Mouse (Mus musculus): ENCODE measurements around the gene 1110032A03Rik. TPM values are rescaled to one million over a fixed set of nuclear protein-coding genes. Genes with fewer than 3 reads are reported as not detected.

The 1110032A03Rik gene
- total RNA-seq (2022): 10 to 100 TPM; 23.3 to 33.3 (median 29.2) TPM

DNA sequence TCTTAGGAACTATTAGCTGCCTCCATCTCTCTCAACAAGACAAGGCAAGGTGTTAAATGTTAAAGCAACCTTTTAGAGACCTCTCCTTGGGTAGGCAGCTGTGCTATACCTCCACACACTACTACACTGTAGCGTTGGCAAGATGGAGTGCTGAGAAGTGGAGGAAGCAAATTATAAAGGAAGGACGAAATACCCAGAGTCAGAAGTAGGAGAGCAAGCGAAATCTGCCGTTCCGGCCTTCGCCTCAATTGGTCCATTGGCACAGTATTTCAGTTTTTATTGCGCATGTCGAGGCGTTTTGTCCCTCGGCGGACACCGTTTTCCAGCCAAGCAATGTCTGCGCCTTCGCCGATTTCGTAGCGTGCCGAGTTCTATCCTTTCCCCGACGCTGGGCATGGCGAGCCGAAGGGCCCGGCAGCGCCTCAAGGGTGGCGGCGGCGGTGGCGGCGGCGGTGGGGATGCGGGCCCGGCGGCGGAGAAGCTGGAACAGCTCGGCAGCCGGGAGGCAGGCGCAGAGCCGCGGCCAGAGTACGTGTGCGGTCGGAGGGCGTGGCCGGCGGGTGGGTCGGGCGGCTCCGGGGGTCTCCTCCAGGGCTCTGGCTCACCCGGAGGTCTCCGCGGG lies at the start of gene 1110032A03Rik, which contains the start of gene Alg9:
Gene 1110032A03Rik, minus strand, starts transcription at position 530 of the 622 bp plus-strand sequence.
Gene Alg9, plus strand, starts transcription at position 29 of the 622 bp plus-strand sequence.
- peak; percentile 78 to 89 for DNase-seq (ENCODE audit: low spot score in 2 of 2)

DNA sequence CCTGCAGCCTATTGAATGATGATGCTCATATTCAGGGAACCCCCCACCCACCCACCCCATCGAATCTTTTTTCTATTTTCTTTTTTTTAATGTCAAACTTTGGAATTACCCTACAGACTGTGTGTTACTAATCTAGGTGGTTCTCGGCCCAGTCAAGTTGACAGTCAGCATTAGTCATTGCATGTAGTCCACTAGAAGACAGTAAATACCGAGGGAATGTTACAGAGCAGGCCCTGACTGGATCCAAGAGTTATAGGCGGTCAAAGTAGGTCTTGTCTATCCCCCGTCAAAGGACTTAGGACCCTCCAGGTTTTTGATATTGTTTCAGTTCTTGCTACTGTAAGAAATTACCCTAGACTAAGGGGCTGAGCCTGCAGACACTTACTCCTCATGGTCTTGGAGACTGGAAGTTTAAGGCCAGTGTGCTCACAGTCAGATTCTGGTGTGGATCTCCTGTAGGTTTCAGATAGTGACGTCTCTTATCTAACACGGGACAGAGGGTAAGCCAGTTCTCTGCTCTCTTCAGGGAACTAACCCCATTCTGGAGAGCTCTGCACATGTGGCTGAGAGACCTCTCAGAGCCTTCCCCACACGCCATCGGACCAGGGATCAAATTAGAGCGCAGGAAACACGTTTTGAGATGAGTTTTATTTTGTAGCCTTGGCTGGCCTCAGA lies 48.6 kb upstream of the 1110032A03Rik start:
- no peak for DNase-seq (ENCODE audit: low spot score in 2 of 2)

DNA sequence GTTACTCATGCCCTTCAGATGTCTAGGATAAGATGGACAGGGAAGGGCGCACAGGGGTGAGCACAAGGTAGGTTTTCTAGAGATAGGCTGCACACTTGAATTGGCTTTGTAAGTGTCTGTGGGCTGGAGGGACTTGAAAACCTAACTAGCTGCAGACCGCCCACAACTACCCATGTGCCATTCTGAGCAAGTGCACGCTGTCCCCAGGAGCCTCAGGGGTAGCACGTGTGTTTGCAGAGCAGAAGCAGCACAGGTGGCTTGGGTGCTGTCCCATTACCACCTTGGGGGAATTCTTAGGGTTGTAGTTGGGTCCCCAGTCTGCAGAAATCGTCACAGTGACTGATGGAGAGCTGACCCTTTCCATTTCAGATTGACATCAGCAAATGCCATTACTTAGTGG lies 46.9 kb upstream of the 1110032A03Rik start:
- DNase-seq (ENCODE audit: low spot score in 2 of 2): no peak

DNA sequence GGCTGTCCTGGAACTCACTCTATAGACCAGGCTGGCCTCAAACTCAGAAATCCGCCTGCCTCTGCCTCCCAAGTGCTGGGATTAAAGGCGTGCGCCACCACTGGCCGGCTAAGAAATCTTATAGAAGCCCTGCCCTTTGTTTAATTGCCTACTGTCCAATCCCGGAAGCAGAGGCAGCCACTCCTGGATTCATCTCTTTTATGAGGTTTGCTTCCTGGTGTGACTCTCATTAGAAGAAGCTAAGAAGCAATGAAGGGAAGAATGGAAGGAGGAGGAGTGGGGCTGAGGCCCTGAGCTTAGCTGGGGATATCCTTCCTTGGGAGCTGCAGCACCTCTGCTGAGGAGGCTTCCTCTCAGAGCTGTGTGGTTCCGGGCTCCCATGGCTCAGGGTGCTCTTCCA lies 46.3 kb upstream of the 1110032A03Rik start:
- no peak for DNase-seq (ENCODE audit: low spot score in 2 of 2)

DNA sequence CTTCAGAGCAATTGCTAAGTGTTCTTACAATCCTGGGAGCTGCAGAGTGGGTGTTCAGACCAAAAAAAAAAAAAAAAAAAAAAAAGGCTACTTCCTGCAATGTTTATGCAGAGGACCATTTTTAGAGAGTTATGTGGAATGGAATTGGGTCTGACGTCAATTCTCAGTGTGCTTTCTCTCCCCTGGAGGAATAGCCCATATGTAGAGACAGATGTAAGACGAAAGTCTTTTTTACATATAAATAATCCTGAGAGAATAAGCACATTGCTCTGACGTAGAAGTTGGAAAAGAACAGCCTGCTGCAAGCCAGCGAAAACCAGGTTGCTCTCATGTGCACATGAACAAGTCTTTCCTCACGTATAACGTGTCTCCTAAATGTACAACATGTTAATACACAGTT lies 44.4 kb upstream of the 1110032A03Rik start:
- no peak for DNase-seq (ENCODE audit: low spot score in 2 of 2)

DNA sequence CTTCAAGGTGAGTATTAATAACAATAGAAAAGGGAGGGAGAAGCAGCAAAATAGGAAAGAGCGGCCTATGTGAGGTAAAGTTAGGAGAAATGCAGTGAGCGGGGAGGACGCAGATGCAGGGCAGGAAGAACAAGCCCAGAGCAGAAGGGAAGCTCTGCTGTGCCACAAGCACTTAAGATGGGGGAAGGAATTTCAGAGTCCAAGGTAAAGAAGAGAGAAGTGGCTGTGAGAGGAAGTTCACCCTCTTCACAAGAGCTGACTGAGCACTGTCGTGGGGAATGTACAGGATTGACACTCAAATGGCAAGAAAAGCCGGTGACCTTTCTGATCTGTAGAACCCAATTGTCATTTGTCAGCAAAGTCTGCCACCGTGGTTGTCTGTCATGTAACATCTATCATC lies 42.7 kb upstream of the 1110032A03Rik start:
- no peak for DNase-seq (ENCODE audit: low spot score in 2 of 2)

DNA sequence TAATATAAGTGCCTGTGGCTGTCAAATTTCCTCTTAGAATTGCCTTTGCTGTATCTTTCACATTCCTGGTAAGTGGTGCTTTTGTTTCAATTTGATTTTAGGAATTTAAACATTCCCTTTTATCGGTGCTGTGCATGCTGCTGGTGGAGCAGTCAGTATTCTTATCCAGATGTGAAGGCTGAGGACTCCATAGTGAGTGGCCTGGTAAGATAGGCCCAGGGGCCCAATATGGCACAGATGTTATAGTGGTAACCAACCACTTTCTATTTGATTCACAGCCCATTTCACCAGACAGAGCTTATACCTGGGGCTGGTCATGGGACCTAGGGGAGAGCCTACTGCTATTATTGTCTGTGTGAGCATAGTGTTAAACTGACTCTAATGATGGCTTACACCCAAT lies 41.2 kb upstream of the 1110032A03Rik start:
- no peak for DNase-seq (ENCODE audit: low spot score in 2 of 2)

DNA sequence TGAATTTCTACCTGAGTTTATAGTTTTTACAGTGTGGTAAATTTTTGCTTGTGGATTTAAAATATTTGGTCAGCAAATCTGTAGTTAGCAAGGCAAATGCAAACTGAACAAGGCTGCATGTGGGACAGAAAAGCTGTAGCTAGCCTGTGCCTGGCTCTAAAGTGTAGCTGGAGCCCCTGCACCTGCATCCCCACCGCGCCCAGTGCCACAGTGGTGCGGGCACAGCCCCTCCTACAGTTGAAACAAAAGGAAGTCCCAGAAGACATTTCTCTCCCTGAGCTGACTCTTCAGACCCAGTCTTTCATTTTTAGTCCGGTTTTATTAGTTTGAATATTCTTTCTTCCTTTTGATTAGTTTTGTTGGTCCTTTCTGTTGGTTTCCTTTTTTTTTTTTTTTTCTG lies 40.3 kb upstream of the 1110032A03Rik start:
- no peak for DNase-seq (ENCODE audit: low spot score in 2 of 2)

DNA sequence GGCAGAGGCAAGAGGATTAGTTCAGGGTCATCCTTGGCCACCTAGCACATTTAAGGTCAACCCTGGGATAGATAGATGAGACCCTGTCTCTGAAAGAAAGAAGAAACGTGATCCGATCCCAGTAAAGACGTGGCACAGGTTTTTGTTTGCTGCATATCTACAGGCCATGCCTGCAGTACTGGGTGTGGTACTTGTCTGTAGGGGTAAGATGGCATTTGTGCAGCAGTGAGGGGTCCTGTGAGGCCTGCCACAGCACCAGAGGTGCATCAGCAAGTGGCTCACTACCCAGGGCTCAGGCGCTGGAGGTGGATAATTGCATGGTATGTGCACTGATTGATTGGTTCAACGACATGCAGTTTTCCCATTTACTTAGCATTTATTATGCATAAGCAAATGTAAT lies 38.5 kb upstream of the 1110032A03Rik start:
- no peak for DNase-seq (ENCODE audit: low spot score in 2 of 2)

DNA sequence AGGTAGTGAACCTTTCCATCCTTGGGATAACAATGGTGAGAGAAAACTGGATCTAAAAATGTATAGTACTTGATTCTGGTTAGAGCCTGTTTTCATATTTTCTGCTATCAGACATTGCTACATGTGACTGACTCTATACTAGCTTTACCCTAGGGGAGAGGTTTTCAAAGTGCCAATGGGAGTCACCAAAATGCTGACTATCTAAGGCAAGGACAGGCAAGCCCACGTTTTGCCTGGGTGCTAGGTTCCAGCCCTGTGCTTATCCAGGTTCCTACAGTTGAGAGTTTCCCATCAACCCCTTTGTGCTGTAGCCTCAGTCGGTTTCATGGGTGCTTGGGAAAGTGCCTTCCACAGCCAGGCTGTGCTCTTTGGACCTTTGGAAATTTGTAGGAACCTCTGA lies 36.4 kb upstream of the 1110032A03Rik start:
- no peak for DNase-seq (ENCODE audit: low spot score in 2 of 2)

DNA sequence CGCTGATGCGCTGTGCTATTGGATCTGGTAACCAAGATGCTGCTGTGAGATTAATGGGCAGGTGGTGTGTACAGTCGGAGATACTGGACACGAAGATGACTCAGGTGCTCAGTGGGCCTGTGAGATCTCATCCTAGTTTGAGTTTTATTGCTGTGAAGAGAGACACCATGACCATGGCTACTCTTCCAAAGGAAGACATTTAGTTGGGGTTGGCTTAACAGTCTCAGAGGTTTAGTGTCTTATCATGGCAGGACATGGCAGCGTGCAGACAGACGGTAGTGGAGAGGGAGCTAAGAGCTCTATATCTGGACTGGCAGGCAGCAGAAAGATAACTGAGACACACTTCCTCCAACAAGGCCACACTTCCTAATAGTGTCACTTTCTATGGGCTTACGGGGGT lies 35.9 kb upstream of the 1110032A03Rik start:
- no peak for DNase-seq (ENCODE audit: low spot score in 2 of 2)

DNA sequence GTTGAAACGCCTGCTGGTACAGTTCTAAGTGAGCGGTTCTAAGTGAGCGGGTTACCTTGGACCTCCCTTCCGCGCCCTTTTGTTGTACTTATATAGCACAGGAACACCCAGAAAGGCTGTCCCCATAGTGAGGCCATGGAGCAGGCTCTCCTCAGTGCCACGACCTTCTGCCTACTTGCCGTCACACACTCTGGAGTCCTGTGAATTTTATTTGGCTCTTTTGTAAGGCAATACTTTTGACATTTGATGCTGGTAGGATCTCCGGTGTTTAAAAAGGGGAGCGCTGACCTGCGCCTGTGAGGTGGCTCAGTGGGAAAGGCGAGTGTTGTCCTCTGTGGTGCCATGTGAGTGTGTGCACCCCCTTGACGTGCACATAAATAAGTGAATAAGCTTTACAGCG lies 33.8 kb upstream of the 1110032A03Rik start:
- no peak for DNase-seq (ENCODE audit: low spot score in 2 of 2)

DNA sequence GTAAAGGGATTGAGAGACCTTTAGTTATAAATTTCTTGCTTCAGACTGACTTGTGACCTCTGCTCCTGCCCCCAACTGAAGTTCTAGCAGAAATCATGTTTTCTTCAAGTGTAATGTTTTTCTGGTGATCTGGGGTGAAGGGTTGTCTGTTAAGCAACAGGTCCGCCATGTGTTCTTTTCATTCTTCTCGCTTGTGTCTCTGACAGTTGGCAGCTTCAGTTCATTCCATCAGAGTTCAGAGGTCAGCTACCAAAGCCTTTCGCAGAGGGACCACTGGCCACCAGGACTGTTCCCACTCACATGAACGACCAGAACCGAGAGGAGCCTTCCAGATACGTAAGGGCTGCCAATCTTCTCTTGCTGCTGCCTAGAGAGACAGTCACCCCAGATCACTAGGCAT lies 33.2 kb upstream of the 1110032A03Rik start:
- DNase-seq (ENCODE audit: low spot score in 2 of 2): no peak

DNA sequence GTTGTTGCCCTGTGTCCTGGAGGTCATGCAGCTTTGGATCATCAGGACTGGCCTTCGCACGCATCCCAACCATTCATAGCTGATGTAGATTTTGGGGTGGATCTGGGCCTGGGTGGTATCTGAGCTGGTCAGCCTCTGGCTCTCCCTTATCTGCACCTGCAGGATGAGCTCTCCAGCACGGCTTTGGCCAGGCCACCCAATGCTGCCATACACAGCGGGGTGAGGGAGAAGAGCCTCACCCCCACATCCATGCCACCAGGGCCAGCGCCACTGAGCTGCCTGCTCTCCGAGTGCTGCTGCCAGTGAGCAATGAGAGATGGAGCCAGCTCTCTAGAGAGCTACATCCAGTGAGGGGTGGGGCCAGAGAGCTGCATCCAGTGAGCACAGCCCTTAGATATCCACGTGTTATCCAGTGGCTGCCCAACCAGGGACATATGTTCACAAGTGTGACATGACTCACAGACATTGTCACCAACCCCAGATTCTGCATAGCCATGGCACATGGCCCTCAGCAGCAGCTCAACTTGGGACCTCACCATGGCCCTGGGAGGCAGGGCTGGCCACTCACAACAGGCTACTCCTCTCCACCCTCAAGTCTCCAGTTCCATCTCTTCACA lies 27.8 kb upstream of the 1110032A03Rik start:
- DNase-seq (ENCODE audit: low spot score in 2 of 2): no peak

DNA sequence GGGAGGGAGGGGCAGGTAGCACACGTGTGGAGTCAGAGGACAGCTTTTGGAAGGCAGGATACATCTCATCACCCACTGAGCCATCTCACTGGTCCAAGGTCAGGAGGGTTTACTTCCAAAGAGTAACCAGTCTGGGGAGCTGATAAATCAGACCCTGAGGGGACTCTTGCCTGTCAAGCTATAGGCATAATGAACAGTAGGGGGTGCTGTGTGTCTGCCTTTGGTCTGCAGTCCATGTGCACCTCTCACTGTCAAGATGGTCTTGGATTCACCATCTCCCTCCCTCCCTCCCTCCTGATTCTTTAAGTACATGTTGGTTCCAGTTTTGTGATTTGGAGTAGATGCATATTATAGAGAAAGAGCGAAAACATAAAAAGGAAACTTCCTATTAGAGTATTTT lies 25.7 kb upstream of the 1110032A03Rik start:
- DNase-seq (ENCODE audit: low spot score in 2 of 2): no peak

DNA sequence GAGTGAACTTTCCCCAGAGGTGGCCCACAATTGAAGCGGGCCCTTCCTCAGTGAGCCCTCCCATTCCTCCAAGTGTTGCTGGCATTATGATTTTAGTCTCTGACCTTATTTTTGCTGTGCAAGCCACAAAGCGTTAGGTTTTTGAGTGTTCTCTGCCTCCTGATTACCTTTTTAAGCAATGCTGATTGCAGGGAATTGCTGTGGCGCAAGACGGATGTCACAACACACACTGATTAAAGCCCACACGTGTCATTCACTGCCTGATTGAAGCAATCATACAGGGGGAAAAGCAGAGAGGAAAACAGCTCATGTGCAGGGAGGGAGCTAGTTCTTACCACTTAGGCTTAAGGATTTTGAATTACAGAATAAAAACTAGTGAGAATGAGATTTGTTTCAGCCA lies 23.0 kb upstream of the 1110032A03Rik start:
- DNase-seq (ENCODE audit: low spot score in 2 of 2): no peak

DNA sequence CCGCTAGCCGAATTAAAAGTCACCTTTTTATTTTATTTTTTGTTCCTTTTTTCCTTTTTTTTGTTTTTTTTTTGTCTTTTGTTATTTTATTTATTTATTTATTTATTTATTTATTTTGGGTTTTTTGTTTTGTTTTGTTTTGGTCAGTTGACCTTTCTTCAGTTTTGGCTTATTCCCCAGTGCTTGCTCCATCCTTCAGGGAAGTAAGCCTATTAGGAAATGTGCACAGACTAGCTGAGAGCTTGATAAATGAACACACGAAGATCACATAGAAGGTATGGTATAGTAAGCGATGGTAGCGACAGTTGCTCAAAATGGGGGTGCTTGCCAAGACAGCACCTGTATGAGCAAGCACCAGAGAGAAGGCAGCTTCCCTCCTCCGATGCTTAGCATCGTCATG lies 22.3 kb upstream of the 1110032A03Rik start:
- DNase-seq (ENCODE audit: low spot score in 2 of 2): no peak

DNA sequence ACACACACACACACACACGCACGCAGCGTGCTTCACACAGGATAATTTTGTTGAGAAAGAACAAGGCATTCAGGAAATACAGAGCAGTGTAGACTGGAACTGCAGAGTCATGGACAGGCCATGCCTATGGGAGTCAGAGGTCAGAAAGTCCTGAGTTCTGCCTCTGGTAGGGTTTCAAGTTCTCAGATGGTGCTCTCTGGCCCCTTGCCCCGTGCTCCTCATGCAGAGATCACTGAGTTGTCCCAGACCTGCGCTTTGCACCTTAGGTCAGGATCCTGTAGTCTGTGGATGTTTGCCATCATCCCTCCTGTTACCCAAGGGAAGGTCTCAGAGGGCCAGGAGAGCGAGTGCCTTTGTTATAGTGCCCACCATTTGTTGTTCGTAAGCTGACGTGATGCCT lies 21.5 kb upstream of the 1110032A03Rik start:
- DNase-seq (ENCODE audit: low spot score in 2 of 2): no peak

DNA sequence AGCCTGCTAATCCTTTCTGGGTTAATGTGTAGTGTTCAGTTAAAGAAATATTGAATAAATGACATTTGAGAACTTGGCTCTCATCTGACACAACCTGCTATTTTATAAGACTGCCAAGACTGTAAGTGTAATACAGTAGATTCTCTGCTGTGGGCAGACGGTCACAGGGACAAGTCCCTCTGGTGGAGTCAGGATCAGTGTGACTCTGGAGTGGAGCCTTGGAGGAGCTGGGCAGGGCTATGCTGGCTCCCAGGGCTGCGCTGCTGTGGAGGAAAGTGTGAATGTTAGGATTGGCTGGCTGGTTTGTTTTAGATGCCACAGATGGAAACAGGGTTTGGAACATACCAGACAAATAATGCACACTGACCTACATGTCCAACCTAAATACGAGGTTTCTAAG lies 19.9 kb upstream of the 1110032A03Rik start:
- no peak for DNase-seq (ENCODE audit: low spot score in 2 of 2)

DNA sequence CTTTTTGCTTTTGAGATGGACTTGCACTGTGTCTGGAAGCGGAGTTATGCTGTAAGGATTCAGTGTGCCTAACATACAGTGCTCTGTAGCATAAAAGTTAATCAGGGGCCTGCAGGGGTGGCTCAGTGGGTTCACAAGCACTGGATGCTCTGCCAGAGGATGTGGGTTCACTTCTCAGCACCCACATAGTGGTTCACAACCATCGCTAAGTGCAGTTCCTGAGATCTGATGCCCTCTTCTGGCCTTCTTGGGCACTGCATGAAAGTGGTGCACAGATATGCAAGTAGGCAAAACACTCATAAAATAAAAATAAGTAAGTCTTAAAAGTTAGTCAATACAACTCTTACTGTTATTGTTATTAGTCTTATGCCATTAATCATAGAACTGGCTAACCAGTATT lies 6.8 kb upstream of the 1110032A03Rik start:
- DNase-seq (ENCODE audit: low spot score in 2 of 2): no peak

DNA sequence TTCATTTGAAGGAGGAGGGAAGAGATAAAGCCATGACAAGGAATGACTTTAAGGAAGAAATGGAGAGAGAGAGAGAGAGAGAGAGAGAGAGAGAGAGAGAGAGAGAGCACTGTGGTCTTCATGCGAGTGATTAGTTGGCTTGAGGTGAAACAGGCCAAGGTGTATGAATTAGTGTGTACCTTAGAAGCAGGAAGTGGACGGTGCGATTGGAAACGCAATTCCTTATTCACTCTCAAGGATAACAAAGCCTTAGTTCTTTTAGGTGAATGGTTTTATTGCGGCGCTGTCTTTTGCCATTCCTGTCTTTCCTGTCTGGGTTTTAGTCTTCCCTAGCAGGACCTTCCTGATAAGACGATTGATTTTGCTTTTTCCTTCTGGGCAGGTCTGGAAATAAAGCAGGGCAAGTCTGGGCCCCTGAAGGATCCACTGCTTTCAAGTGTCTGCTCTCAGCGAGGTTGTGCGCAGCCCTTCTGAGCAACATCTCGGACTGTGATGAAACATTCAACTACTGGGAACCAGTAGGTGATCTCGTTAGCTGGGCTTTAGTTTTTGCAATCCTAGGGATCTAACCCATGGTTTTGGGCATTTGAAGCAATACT lies 941 bp upstream of the 1110032A03Rik start:
- DNase-seq (ENCODE audit: low spot score in 2 of 2): no peak

DNA sequence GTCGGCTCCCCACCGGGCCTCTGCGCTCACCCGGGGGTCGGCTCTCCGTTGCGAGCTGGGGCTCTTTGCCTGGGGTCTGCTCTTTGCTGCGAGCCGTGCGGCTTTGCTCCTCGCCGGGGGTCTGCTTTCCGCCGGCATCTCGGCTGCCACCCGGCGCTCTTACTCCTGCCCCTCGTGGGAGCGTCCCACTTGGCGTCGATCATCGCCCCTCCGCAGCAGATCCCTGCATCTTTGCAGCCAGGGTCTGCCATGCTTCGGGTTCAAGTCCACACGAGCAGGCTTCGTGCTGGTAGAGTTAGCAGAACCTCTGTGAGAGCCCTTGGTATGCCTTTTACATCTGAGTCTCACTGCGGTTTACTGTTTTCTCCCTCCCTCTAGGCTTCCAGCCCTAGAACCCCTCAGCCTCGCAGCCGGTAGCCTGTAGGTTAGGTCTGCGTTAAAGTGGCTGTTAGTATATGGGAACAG lies 374 bp upstream of the 1110032A03Rik start:
- no peak for DNase-seq (ENCODE audit: low spot score in 2 of 2)
